Mouse (Mus musculus) CD4-positive, CD25-positive, alpha-beta regulatory T cell, adult 2 months (primary cell): ENCODE data around the gene Hunk.

Experiments
- DNase-seq: peaks from one replicate; pipeline ENCODE4 v3.0.0-alpha.2; 2012; ENCODE audit warnings: low read depth, low spot score

The Hunk gene

DNA sequence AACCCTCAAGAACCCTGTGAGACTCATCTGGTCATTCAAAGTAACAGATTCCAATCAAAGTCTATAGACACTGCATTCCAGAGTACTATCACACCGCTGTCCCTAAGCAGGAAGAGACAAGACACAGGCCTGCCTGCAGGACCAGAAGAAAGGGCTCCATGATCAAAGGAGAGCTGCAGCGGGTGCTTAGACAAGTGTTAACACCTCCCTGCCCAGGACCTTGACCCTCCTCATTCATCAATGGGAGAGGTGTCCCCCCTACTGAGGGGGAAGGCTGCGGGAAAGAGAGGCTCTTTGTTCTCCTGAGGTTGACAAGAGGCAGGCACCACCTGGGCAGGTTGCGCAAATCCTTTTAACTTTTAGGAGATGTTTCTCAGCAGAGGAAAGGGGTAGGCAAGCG is 51.5 kb downstream of the Hunk start:
- DNase-seq, result no peak

DNA sequence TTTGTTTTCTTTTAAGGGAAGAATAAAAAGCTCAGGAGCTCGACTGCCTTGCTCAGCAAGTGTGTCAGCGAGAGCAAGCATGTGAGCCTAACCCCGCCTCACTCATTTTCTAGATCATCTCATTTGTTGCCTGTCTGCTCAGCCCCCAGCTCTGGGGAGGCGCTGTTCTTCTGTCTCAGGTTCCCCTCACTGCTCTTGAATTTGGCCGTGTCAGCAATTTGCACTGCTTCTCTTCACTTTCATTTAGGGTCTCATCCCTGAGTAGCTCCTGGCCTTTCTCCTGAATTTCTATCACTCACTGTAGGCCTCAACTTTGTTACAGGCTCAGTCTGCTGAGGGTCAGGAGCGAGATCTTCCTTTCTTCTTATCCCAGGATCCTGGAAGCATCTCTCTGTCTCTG is 53.7 kb downstream of the Hunk start:
- DNase-seq, result no peak

GRCm38 (mm10) chr16:90440654-90441053 is 54.8 kb downstream of the Hunk start:
- no peak for DNase-seq

DNA sequence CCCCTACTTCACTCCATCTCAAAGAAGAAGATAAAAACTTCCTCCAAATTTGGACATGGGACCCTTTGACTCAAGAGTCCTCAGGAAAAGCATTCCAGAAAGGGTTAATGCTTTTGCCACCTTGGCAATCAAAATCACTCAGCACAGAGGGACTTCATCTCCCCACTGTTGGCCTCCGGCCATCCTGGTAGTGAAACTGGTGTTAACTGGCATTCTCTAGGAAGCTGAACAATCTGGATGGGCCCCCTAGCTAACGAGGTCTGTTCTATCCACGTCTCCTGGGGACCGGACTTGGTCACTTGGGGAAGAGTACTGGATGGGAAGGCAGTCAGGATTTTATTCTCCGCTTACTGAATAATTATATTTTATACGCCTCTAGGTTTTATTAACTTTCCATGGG is 57.2 kb downstream of the Hunk start:
- no peak for DNase-seq

GRCm38 (mm10) chr16:90453197-90453596 is 67.4 kb downstream of the Hunk start:
- no peak for DNase-seq

DNA sequence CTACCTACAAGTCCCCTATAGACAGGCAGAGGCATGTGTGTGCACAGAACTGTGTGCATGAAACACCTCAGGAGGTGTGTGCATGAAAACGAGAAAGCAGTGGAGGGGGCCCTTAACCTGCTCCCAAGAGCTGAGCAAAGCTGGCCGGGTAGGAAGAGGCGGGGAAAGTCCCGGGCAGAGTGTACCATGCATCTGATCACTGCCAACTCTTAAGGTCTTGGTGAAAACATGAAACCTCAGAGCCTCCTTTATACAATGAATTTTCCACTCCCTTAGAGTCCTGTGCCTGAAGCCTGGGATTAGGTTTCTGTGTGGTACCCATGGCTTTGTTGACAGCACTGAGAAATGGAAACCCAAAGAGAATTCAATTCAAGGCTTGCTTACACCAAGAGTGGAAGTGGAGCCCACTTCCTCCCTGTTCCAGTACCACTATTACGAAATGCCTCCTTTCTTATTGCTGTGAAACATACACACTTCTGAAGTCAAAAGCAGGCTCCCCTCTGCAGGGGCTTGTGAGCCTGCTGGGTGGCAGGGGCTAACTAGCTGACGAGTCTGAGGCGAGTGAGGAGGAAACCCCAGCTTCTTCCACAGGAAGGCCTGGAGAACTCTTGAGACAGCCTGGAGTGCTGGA is 70.8 kb downstream of the Hunk start:
- peak; percentile 60 for DNase-seq

- DNase-seq, result no peak
Observed at GRCm38 (mm10) chr16:90458899-90459610, 73.2 kb downstream of the Hunk start.

- no peak for DNase-seq
Observed at GRCm38 (mm10) chr16:90461304-90461905, 75.6 kb downstream of the Hunk start.

DNA sequence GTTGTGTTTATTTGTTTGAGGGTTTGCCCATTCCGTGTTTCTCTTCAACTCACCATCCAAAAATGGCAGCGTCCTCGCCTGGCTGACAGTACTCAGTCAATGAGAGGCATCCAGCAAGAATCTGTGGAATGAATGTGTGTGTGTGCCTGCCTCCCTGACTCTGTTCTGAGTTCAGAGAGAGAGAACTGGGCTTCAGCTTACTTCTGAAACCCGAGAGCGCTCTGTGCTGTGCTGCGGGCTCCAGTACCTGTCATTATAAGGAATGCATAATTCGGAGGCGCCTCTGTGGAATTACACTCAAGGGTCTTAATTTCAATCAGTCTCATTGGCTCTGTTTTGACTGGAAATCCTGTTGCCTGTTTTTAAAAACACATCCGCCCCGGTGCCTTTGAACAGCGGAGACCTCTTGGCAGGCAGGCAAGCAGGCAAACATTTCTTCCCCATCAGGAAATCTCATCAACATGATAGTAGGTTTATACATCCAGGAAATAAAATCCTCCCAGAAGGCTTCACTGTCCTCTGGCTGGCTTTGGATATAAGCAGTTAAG is 77.0 kb downstream of the Hunk start:
- no peak for DNase-seq

GRCm38 (mm10) chr16:90465154-90465553 is 79.3 kb downstream of the Hunk start:
- no peak for DNase-seq

DNA sequence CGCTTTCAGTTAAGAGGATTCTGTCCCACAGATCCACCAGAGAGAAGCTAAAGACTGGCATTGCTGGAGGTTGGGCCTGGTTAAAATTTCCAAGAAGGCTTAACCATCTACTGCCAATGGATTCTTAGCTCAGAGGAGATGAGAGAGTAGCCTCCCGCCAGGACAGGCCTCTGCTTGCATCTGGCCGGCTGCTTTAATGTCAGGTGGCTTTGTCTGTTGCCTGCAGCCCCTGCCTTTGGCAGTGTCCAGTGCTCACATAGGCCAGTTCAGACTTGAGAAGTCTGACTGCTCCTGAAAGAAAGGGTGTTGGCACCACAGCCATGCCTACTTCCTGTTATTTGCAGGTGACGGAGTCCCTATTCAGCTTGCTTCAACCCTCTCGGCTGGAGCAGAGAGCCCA is 82.5 kb downstream of the Hunk start:
- DNase-seq, result no peak

GRCm38 (mm10) chr16:90475701-90476229 is 90.0 kb downstream of the Hunk start:
- DNase-seq, result peak; percentile 84

DNA sequence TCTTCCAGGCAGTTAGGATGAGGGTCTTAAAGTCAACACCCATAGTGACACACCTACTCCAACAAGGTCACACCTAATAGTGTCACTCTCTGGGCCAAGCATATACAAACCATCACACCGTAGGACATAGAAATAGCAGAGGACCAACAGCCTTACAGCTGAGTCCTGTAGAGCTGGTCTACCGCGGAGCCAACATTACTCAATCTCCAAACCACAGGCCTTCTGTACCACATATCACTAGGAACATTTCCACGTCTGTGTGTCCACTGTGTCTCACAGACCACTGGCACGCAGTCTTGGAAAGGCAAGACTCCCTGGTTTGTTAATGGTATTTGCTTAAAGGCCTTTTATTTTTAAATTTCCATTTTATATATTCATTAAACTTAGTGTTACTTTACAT is 95.8 kb downstream of the Hunk start:
- DNase-seq, result no peak

DNA sequence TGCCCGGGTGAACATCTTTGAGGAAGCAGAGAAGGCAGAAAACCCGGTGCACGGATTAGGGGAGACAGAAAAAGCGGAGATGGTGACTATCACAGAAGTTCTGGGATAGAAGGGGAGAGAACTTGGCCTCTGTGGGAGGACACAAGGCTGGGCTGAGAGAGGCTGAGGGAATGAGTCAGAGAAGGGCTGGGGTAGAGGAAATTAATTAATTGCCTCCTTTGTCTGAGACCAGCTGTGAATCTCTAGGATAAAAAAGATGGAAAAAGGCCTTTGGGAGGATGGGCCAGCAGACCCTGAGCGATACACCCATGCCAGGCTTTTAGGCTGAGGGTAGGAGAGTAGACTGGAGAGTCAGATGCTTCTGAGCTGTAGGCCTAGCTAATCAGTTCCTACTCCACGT is 97.5 kb downstream of the Hunk start:
- no peak for DNase-seq

DNA sequence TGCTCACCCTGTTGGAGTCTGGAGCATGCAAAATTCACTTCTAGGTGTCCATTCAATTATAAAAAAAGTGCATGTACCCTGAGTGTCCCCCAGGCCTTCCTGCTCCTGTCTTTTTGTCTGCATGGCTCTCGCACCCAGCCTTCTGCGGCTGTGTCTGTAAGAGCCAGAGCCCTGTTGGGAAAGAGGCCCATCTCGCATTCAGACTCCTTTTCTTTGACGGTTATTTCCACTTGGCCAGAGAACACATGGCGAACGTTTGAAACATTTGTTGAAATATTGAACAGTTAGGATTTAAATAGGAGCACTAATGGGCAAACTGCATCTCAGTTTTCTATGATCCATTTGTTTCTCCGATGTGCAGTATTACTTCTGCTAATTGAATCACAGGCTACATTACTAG is 99.3 kb downstream of the Hunk start:
- no peak for DNase-seq

- no peak for DNase-seq
Observed at GRCm38 (mm10) chr16:90485599-90485998, 99.8 kb downstream of the Hunk start.

- no peak for DNase-seq
Observed at GRCm38 (mm10) chr16:90490066-90490465, 104.3 kb downstream of the Hunk start.

- no peak for DNase-seq
Observed at GRCm38 (mm10) chr16:90491898-90492499, 106.2 kb downstream of the Hunk start.

GRCm38 (mm10) chr16:90496930-90497329 is 111.1 kb downstream of the Hunk start:
- no peak for DNase-seq

DNA sequence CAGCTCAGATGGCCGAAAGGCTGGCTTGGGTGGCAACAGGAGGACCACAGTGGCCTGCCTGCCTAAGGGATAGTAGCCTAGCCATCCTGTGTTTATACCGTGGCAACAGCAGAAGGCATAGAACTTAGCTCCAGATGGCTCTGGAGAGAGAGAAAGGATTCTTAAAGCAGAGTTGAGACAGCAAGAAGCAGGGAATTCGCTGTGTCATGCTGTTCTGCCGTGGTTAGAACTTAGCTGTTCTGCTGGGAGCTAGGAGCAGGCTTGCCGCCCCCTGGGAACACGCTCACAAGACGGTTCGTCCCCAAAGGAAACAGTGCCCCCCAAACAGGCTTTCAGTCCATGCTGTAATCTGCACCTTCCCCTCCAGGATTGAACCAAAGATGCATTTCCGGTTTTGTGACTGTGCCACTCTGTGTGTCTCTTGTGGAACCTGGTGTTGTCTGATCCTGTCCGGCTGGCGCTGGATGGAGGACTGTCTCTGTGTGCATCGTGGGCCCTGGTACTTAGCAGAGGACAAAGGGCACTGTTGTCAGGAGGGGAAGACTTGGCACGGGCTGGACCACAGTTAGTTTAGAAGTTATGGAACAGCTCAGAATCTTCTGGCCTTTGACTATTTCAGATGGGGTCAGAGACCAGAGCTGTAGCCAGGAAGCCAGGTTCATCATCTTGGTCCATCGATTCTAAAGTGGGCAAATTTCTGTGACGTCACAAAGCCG is 112.1 kb downstream of the Hunk start:
- DNase-seq, result no peak

DNA sequence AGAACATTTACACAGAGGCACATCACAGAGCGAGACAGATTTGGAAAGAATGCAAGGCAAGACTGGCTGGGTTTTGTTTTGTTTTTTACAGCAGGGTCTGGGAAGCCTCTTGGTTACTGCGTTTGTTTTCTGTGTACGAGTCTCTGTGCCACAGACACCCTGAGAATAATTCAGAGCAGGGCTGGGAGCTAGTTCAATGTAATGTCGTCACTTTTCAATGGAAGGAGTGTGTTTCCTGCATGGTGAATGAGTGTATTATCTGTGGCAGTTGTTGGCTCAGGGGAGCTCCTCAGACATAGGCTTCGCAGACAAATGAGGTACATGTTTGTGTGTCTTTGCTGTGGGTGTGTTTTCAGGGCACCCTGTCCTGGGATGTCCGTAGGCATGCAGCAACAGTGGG is 115.0 kb downstream of the Hunk start:
- no peak for DNase-seq

DNA sequence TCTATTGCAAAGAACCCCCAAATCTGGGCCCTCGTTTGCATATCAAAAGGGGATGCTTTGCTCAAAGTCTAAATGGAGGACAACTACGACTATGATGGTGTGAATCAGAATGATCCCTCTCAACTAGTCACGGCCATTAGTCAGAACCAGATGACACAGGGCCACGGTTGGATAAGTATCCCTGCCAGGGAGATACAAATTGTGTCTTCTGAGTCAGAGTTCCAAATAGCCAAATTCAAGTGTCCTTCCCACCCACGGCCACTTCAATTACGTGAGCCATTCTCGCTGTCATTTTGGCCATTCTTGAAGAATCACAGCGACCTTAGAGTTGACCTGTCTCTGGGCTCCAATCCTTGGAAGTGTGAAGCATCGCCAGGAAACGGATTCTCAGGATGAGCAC is 119.4 kb downstream of the Hunk start:
- no peak for DNase-seq
